Comparison of ENCODE assay signal across 8 mouse cellular contexts in genomic region chr3:95434136-95434982, GRCm38 (mm10). TPM values are rescaled to one million over a fixed set of nuclear protein-coding genes. Genes with fewer than 3 reads are reported as not detected.
DNase-seq lines count a peak whose midpoint lies in the region; ATAC-seq and TF ChIP-seq lines count a peak whose summit lies in the region.

Arnt (plus strand) TSS chr3:95434388.

- peak within 1 kb of the TSS; percentile 66 for H3K4me2 ChIP-seq in hindbrain, embryonic 13.5 days

- in situ Hi-C loops in Patski (cut with MboI; ENCODE audit: low pct_unique_long_range_greater_than_20kb), result no loop called here

- WGBS in hindbrain, embryonic 13.5 days, result under 1% methylated on average over 47 of the region's 47 CpGs

- DNase-seq in Patski (ENCODE audit: low read depth, low spot score), result peak; percentile 95
- peak; percentile 88 to 90 for DNase-seq in cerebellum, postnatal 14 days
- peak; percentile 83 for DNase-seq in frontal cortex, postnatal 14 days (ENCODE audit: low spot score in 2 of 2)
- DNase-seq in layer of hippocampus, postnatal 25 days (ENCODE audit: extremely low spot score in 1 of 2, low spot score in 1 of 2), result peak; percentile 63 to 81
- DNase-seq in lung, postnatal 25 days (ENCODE audit: low spot score), result peak; percentile 97
- DNase-seq in retina, embryonic 14.5 days (ENCODE audit: low spot score), result peak; percentile 95
- peak; percentile 89 for DNase-seq in thymus, postnatal 4 days

- TF ChIP-seq CTCF in Patski (IDR thresholded peaks at IDR 0.05), result no peak

- peak; percentile 99 for ATAC-seq in Patski
- ATAC-seq in hindbrain, embryonic 13.5 days (ENCODE audit: low FRiP score), result peak; percentile 99

- CTCF ChIA-PET in Patski (lab: Charles Lee), result interaction anchor here (1.0 to 1.7 kb wide), 3 partner anchors 9 to 124 kb away, joined by 3 to 4 read pairs (median 4); no protein-coding TSS in a partner anchor

- peaks cover under 1% of the 10 kb centered on the region for H3K27me3 ChIP-seq in Patski
- H3K27me3 ChIP-seq in hindbrain, embryonic 13.5 days, result 0 out of 2 replicates have a peak, but pooled peaks cover 1% of the 10 kb centered on the region

- peak within 1 kb of the TSS; percentile 78 for H3K4me3 ChIP-seq in hindbrain, embryonic 13.5 days

- peaks cover 18% of the 10 kb centered on the region for H3K4me1 ChIP-seq in hindbrain, embryonic 13.5 days (replicated peaks)

- H3K9me3 ChIP-seq in hindbrain, embryonic 13.5 days, result no peaks in the 10 kb centered on the region

- peak within 1 kb of the TSS; percentile 86 for H3K27ac ChIP-seq in hindbrain, embryonic 13.5 days

- POLR2A ChIA-PET in Patski (lab: Charles Lee), result no interaction called here

- H3K9ac ChIP-seq in hindbrain, embryonic 13.5 days, result peak within 1 kb of the TSS; percentile 81

- H3K36me3 ChIP-seq in hindbrain, embryonic 13.5 days, result peaks cover 13% of the 10 kb centered on the region

RNA-seq across cellular contexts. Expression of gene Arnt, which starts in this region (rescaled TPM):
- polyA plus RNA-seq in Patski (2021), result 54.8 TPM
- 20.0 and 21.0 TPM in 2 replicates for polyA plus RNA-seq in hindbrain, embryonic 13.5 days (2015; fragmentation: Nextera tagmentation; extraction: Ambion mirVana)
- 10 to 100 TPM; 28.5 to 40.4 TPM for total RNA-seq in layer of hippocampus, postnatal 25 days (2021)

Comparison
In these comparisons a context has a peak if more than half of its experiments do, and no peak if none do; other contexts are left out.
1. Peak in every context shown above with its lines: DNase-seq, ATAC-seq, H3K4me3 ChIP-seq and H3K27ac ChIP-seq.